Mouse (Mus musculus): ENCODE results near the gene Adh5.

DNA sequence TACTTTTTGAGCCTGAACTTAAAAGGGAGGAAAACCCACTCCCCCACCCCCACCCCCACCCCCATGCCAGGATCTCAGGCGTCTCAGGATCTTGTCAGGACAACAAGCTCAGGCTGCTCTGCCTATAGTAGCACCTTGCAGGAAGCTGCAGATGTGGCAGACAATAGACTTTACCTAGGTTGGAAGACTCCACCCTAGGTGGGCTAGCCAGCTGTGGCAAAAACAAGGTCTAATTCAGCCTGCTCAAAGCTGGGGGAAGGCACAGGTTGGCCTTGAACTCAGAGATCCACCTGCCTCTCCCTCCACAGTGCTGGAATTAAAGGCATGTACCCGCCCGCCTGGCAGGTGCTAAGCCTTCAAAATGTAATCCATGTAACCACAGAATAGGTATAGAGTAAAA, 4.2 kb upstream of the Adh5 start:
- TF ChIP-seq CTCF (IDR thresholded peaks at IDR 0.05; ENCODE audit: control insufficient read depth, insufficient read depth, insufficient read length): no peak
- no peak for TF ChIP-seq CEBPB (IDR thresholded peaks at IDR 0.05; ENCODE audit: low read depth)
- no peak for TF ChIP-seq MAX (IDR thresholded peaks at IDR 0.05)
- TF ChIP-seq MYOD1 (IDR thresholded peaks at IDR 0.05; ENCODE audit: control insufficient read depth, insufficient read length, low read depth): no peak
- TF ChIP-seq USF1 (IDR thresholded peaks at IDR 0.05; ENCODE audit: low read depth): no peak
- TF ChIP-seq FOSL1 (IDR thresholded peaks at IDR 0.05; ENCODE audit: insufficient read depth, low read length, poor library complexity, severe bottlenecking): no peak
